Mouse (Mus musculus) thymus, postnatal 25 days (tissue): ENCODE measurements around the gene Tcf3.

Experiments used
- DNase-seq: peaks from one replicate; pipeline ENCODE4 v3.0.0; 2022

Tcf3 gene

DNA sequence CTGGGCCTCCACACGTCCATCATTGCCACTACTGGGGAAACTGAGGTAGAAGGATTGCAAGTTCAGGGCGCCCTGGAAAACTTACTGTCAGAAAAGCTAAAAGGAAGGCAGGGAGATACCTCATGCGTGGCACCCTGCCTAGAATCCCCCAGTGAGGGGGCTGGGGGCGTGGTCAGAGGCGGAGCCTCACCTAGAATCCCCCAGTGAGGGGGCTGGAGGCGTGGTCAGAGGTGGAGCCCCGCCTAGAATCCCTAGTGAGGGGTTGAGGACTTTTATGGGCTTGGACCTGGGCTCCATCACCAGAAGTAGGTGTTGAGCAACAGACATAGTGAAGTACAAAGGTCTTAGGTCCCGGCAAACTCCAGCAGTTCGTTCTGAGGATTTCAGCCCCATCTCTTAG lies 2.8 kb upstream of the Tcf3 start:
- peak; percentile 29 for DNase-seq

- DNase-seq, result no peak
Measured at GRCm38 (mm10) chr10:80435764-80436163, 2.3 kb upstream of the Tcf3 start.

DNA sequence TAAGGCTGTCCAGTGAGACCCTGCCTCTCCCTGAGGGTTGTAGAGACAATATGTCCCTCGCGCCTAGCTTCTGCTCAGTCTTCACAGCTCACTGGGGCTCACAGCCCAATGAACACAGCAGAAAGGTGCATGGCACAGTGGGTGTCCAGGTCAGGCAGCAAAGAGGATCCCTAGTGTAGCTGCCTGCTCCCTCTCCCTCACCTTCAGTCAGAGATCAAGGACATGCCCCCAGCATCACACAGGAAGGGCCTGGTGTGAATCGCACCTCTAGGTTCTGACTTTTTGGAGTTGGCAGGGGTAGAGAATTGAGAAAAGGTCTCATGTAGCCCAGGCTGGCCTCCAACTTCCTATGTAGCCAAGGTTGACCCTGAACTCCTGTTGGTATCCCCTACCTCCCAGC lies 1.4 kb upstream of the Tcf3 start:
- DNase-seq, result no peak

- DNase-seq, result no peak
Measured at GRCm38 (mm10) chr10:80434233-80434592, 766 bp upstream of the Tcf3 start.

- peak; percentile 69 for DNase-seq
Measured at GRCm38 (mm10) chr10:80432936-80433512, 423 bp downstream of the Tcf3 start.

DNA sequence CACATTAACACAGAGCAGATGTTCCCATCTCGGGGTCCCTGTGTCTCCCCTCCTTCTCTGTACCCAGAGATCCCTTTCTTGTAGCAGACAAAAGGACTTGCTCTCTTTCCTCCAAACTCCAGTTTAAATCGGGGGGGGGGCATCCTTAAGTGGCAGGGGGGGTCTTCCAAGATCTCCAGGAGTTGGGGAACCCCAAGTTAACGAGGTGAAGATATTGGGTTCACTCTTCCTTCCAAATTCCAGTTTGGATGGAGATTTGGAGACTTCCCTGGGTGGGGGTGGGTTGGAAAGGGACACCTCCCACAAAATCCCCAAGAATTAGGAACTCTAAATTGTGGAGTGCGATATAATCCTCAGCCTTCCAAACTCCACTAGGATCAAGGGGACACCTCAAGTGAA lies 1.1 kb downstream of the Tcf3 start:
- DNase-seq, result no peak

DNA sequence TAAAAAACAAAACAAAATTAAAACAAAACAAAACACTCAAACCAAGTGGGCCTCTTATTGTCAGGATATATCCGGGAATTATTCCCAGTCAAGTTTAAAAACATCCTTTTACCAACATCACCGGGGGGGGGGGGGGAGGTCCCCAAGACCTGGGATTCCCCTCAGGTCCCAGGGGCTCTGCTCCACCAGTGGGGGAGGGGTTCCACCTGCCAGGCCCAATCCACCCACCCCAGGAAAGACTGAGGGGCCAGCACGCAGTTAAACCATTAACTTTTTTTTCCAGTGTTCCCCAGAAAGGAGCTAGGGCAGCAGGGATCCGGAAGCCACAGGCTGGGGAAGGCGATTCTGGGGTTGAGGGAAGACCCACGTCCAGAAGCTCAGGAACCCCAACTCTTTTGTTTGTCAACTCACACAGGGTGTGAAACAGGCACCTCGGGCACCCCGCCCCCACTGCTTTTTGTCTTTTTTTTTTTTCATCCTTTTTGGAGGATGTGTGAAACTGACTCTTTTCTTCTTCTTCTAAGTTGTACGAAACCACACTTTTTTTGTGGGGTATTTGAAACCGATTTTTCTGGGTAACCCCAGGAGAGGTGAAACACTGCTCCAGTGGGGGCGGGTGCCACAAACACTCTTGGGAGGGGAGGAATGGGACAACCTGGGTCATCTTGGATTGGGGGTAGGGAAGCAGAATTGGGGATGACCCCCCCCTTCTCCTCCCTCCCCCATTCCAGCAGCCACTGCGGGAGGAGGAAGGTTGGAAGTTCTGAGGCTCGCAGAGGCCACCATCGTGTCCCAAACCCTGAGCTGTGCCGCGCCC lies 1.7 kb downstream of the Tcf3 start:
- peak; percentile 62 for DNase-seq

DNA sequence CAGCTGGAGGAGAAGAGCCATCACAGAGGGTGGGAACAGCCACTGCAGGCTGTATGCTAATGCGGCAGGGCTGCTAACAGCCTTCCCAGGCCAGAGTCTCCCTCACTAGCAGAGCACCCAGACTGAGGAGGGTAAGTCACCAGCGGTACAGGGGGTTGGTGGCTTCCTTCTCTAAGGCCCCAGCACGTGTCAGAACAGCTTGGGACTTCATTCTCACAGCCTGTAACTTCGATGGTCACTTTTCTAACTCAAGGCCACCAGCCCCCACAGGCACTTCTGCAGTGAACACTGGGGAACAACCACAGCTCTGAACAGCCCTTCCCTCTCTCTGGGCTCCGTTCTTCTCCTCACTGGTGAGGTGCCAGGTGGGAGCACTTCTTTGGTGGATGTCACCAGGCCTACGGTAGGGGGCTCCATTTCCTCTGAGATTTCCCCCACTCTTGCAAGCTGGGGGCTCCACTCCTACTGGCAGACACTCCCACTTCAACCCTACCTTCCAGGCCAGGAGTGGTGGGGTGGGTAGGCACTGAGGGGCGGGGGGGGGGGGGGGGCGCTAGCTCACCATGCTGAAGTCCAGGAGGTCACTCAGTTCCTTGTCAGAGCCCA lies 3.0 kb downstream of the Tcf3 start:
- peak; percentile 35 for DNase-seq

- DNase-seq, result no peak
Measured at GRCm38 (mm10) chr10:80429800-80430199, 3.6 kb downstream of the Tcf3 start.

DNA sequence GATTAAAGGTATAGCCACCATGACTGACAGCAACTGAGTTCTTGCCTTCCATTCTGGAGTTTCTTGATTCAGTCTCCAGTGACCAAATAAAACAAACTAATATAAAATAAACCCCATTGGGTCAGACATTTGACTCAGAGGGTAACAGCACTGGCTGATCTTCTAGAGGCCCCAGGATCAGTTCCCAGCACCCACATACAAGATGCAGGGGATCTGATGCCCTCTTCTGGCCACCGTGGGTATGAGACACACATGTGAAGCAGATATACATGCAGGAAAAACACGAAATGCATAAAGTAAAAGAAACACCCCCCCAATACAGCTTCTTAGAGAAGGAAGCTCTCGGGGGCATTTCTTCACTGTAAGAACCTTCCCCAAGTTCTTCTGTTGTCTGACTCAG lies 8.4 kb downstream of the Tcf3 start:
- no peak for DNase-seq

- peak; percentile 39 for DNase-seq
Measured at GRCm38 (mm10) chr10:80423562-80423961, 9.9 kb downstream of the Tcf3 start.

DNA sequence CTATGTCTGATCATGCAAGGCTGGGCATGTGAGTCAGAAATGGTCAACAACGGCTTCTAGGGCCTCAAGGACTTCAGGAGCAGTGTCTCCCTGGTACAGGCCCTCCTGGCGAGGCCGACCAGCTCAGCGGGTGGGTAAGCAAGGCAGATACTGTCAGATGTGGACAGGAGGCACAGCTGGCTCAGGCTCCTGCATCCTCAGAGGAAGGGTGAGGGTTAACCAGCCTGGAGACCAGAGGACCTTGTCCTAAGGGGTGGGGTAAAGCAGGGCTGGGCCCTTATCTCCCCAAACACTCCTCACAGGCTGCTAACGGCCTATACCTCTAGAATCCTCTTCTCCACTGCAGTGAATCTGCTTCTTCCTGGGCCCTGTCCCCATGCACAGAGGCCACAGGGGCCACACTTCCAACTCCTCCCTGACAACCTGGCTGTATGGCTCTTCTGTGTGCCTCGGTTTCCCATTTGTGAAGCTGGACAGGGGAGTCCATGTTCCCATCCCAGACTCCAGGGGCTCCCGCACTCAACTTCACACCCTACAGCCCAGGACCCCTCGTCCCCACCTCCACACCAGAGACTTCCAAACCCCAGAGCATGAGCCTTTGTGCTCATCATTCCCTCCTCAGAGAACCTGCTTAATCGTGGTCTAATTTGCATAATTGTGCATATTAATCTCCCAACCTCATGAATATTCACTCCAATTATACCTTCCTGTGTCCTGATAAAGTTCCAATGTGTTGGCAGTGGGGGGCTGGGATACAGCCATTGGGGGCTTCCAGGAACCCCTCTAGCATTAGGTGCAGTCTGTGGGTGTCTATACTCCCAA lies 11.6 kb downstream of the Tcf3 start:
- no peak for DNase-seq

DNA sequence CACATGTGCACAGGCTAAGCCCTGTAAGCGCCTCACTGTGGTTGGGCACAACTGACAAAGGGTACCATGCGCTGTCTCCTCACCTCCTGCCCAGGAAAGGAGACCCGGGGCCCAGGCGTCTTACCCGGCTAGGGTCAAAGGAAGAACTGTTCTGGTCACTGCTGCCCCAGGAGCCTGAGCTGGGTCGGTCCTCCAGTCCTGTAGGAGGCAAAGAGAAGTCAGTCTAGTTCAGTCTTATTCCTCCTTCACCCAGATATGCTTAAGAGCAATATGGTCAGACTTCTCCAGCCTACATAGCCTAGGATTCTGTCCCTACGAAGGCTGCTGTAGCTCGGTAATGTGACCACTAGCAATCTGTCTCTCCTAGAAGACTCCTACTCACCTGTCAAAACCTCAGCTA lies 12.2 kb downstream of the Tcf3 start:
- DNase-seq, result no peak

GRCm38 (mm10) chr10:80420729-80421128 lies 12.7 kb downstream of the Tcf3 start:
- DNase-seq, result no peak

DNA sequence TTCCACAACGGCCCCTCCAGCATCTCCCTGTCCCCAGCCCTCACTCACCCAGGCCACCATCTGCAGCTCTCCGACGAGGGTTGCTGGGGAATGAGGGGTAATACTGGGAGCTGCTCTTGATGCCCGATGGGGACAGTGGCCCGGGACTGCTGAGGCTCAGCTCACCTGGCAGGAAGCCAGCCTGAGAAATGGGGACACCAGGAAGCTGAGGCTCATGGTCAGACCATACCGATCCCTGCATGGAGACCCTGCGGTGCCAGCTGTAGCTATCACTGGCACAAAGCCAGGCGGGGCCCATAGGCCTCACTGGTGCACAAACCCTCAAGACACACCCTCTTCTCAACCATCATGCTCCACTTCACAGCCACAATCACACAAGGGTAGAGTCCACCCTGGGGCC lies 14.0 kb downstream of the Tcf3 start:
- no peak for DNase-seq

DNA sequence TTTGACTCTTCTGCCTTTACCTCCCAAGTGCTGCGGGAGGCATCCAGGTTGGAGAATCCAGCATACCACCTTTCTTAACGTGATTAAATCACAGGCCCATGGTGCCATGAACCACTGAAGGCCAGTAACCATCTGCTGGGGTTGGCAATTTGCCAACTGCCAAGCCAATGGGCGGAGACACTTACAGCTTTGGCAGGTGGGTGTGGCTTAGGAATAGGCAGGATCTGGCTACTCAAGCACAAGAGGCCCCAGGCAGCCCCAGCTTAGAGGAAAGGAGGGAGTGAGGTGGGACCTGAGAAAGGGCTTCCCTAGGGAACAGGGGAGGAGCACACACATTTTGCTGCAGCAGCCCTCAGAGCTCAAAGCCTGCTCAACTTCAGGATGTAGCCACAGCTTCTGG lies 15.1 kb downstream of the Tcf3 start:
- no peak for DNase-seq

- DNase-seq, result no peak
Measured at GRCm38 (mm10) chr10:80417841-80418240, 15.6 kb downstream of the Tcf3 start.

DNA sequence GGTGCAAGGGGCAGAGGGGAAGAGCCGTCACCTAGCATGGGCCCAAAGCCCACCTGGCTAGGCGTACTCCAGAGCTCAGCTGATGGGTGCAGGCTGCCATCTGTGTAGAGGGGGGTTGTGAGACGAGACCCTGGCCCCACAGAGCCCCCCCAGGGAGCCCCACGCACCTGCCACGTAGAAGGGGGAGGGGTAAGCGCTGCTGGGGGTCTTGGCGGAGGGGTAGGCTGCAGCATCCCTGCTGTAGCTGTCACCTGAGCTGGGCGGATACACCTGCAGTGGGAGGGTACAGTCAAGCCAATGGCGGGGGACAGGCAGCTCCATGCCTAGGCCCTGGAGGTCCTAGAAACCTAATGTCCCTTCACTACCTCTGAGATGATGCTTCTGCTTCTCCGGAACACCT lies 16.1 kb downstream of the Tcf3 start:
- DNase-seq, result no peak

DNA sequence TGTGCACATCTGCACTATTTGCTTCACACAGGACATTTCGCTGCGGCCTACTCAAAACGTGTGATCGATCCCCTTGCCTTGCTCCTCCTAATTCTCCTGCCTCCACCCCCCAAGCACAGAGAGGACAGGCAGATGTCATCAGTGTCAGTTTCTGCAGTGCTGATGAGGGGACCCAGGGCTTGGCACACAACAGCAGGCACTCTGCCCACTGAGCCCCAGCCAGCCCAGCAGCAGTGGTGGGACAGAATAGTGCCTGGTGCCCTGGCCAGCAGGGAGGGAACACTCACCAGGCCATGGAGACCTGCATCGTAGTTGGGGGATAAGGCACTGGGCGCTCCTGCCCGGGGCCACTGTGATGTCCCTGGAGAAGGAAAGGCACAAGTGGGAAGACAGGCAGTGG lies 17.9 kb downstream of the Tcf3 start:
- no peak for DNase-seq

- DNase-seq, result no peak
Measured at GRCm38 (mm10) chr10:80412656-80413541, 20.5 kb downstream of the Tcf3 start.

- DNase-seq, result no peak
Measured at GRCm38 (mm10) chr10:80407924-80408323, 25.5 kb downstream of the Tcf3 start.

GRCm38 (mm10) chr10:80406684-80407501 lies 26.6 kb downstream of the Tcf3 start, which contains the start of gene Uqcr11:
Uqcr11 (minus strand) TSS chr10:80406830.
- peak; percentile 91 for DNase-seq
